Mouse (Mus musculus): ENCODE measurements around the gene Gpc1. TPM values are rescaled to one million over a fixed set of nuclear protein-coding genes. Genes with fewer than 3 reads are reported as not detected.

Gpc1 gene
- total RNA-seq, 1 experiment: 38.0 TPM

DNA sequence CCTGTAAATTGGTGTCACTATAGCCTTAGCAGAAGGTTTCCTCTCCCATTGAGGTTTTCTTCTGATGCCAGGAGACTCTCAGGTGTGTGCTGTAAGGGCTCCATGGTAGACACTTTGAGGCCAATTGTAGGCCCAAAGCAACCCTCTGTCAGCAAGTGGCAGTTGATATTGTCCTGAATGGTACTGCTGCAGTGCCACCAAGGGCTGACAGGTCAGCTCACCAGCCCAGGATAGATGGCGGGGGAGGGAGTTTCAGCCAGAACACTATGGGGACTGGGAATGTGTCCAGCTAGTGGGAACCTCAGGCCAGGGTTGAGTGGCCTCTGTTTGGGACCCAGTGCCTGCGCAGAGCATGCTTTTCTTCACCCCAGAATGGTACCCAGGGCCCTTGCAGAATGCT, 21.0 kb downstream of the Gpc1 start:
- H3K4me3 ChIP-seq (ENCODE audit: insufficient read depth in 1 of 2, low read depth in 1 of 2, low read length in 2 of 2, poor library complexity in 1 of 2, severe bottlenecking in 1 of 2): no peak overlapping the region
- TF ChIP-seq HCFC1 (IDR thresholded peaks at IDR 0.05; ENCODE audit: borderline replicate concordance, insufficient read depth, low read length) (no peak), ZNF384 (IDR thresholded peaks at IDR 0.05; ENCODE audit: low read depth, low read length) (no peak), ZC3H11A (IDR thresholded peaks at IDR 0.05; ENCODE audit: borderline replicate concordance, low read depth, low read length) (no peak), MAFK (IDR thresholded peaks at IDR 0.05; ENCODE audit: insufficient read depth, low read depth, low read length) (no peak), CHD2 (IDR thresholded peaks at IDR 0.05; ENCODE audit: low read depth, low read length) (no peak)
- peaks cover 12% of the 10 kb centered on the region; the same call in 1 of the 2 replicates for H3K36me3 ChIP-seq (ENCODE audit: control insufficient read depth, insufficient read depth, low read length, poor library complexity, severe bottlenecking)
- no peak overlapping the region for H3K27ac ChIP-seq (ENCODE audit: insufficient read depth, low read depth, low read length, poor library complexity, severe bottlenecking)
- no peaks in the 10 kb centered on the region for H3K9me3 ChIP-seq (ENCODE audit: control insufficient read depth, insufficient read depth, low read depth, low read length)
- H3K9ac ChIP-seq (ENCODE audit: insufficient read depth, low read depth, low read length, poor library complexity, severe bottlenecking): no peak overlapping the region
- H3K4me1 ChIP-seq (ENCODE audit: control insufficient read depth in 2 of 2, insufficient read depth in 2 of 2, low read length in 2 of 2, poor library complexity in 1 of 2): peaks cover 0 to 22% of the 10 kb centered on the region in 2 experiments; a peak in 2 of 4 replicates
- in situ Hi-C loops (cut with MboI; ENCODE audit: low sequenced_read_pairs in 2 of 2, unreplicated experiment in 2 of 2): no loop called here
- no peak for DNase-seq (ENCODE audit: low read depth, low spot score)

DNA sequence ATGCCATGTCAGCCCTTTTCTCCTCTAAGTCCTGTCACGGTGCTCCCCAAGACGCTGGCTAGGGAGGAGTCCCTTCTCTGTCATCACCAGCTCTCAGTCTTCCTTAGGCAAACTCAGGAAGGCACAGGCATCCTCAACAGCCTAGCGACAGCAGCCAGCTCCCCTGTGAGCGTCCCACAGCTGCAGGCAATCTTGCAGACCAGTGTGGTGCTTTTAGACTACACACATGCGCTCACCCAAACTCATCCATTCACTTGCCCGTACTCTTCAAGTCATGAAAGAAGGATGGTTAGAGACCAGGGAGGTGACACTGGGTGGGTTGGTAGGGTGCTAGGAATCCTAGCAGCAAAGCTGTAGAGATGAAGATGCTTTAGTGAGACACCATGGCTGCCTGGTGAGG, 30.1 kb downstream of the Gpc1 start:
- Histone ChIP-seq H3K9me3 (ENCODE audit: control insufficient read depth, insufficient read depth, low read depth, low read length) (no peaks in the 10 kb centered on the region), H3K4me3 (ENCODE audit: insufficient read depth in 1 of 2, low read depth in 1 of 2, low read length in 2 of 2, poor library complexity in 1 of 2, severe bottlenecking in 1 of 2) (no peak overlapping the region), H3K27ac (ENCODE audit: insufficient read depth, low read depth, low read length, poor library complexity, severe bottlenecking) (no peak overlapping the region), H3K9ac (ENCODE audit: insufficient read depth, low read depth, low read length, poor library complexity, severe bottlenecking) (no peak overlapping the region), H3K4me1 (ENCODE audit: control insufficient read depth in 2 of 2, insufficient read depth in 2 of 2, low read length in 2 of 2, poor library complexity in 1 of 2) (no peaks in the 10 kb centered on the region), H3K36me3 (ENCODE audit: control insufficient read depth, insufficient read depth, low read length, poor library complexity, severe bottlenecking) (peaks cover 11% of the 10 kb centered on the region; the same call in 1 of the 2 replicates)
- in situ Hi-C loops (cut with MboI; ENCODE audit: low sequenced_read_pairs in 2 of 2, unreplicated experiment in 2 of 2): no loop called here
- TF ChIP-seq HCFC1 (IDR thresholded peaks at IDR 0.05; ENCODE audit: borderline replicate concordance, insufficient read depth, low read length): no peak
- no peak for DNase-seq (ENCODE audit: low read depth, low spot score)

DNA sequence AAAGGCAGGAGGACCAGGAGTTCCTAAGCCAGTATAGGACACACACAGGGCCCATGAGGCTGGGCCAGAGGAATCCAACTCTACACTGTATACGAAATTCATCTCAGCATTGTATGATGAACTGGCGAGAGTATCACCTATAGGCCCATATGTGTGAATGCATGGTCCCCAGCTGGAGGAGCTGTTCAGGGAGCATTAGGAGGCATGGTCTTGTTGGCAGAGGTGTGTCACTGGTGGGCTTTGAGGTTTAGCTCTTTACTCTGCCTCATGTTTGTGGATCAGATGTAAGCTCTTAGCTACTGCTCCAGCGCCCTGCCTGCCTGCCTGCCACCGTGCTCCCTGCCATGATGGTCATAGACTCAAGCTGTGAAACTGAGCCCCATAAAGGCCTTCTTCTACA, 31.8 kb downstream of the Gpc1 start:
- Histone ChIP-seq H3K4me1 (ENCODE audit: control insufficient read depth in 2 of 2, insufficient read depth in 2 of 2, low read length in 2 of 2, poor library complexity in 1 of 2) (no peaks in the 10 kb centered on the region), H3K36me3 (ENCODE audit: control insufficient read depth, insufficient read depth, low read length, poor library complexity, severe bottlenecking) (peaks cover 4% of the 10 kb centered on the region; the same call in 1 of the 2 replicates), H3K9ac (ENCODE audit: insufficient read depth, low read depth, low read length, poor library complexity, severe bottlenecking) (no peak overlapping the region), H3K27ac (ENCODE audit: insufficient read depth, low read depth, low read length, poor library complexity, severe bottlenecking) (no peak overlapping the region), H3K4me3 (ENCODE audit: insufficient read depth in 1 of 2, low read depth in 1 of 2, low read length in 2 of 2, poor library complexity in 1 of 2, severe bottlenecking in 1 of 2) (no peak overlapping the region), H3K9me3 (ENCODE audit: control insufficient read depth, insufficient read depth, low read depth, low read length) (no peaks in the 10 kb centered on the region)
- TF ChIP-seq CHD2 (IDR thresholded peaks at IDR 0.05; ENCODE audit: low read depth, low read length) (no peak), HCFC1 (IDR thresholded peaks at IDR 0.05; ENCODE audit: borderline replicate concordance, insufficient read depth, low read length) (no peak), MAFK (IDR thresholded peaks at IDR 0.05; ENCODE audit: insufficient read depth, low read depth, low read length) (no peak), ZC3H11A (IDR thresholded peaks at IDR 0.05; ENCODE audit: borderline replicate concordance, low read depth, low read length) (no peak), ZNF384 (IDR thresholded peaks at IDR 0.05; ENCODE audit: low read depth, low read length) (no peak)
- in situ Hi-C loops (cut with MboI; ENCODE audit: low sequenced_read_pairs in 2 of 2, unreplicated experiment in 2 of 2): no loop called here
- no peak for DNase-seq (ENCODE audit: low read depth, low spot score)

DNA sequence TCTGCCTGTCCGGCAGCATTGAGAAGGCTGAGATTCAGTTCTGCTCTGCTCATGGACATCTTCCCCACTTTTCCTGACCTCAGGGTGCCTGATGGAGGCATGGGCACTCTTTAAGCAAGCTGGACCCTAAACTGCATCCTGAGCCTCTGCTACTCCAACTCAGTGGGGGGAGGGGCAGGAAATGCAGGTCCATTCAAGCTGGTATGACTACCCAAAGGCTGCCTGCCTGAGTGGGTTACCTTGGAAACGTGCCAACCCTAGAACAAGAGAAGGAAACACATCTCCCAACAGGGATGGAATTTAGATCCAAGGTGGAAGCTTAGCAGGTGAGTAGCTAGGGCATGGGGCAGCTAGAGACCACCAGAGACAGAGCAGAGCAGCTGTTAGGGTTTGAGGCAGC, 34.7 kb downstream of the Gpc1 start:
- H3K4me1 ChIP-seq (ENCODE audit: control insufficient read depth in 2 of 2, insufficient read depth in 2 of 2, low read length in 2 of 2, poor library complexity in 1 of 2): no peaks in the 10 kb centered on the region
- no peaks in the 10 kb centered on the region for H3K36me3 ChIP-seq (ENCODE audit: control insufficient read depth, insufficient read depth, low read length, poor library complexity, severe bottlenecking)
- no peak overlapping the region for H3K4me3 ChIP-seq (ENCODE audit: insufficient read depth in 1 of 2, low read depth in 1 of 2, low read length in 2 of 2, poor library complexity in 1 of 2, severe bottlenecking in 1 of 2)
- H3K27ac ChIP-seq (ENCODE audit: insufficient read depth, low read depth, low read length, poor library complexity, severe bottlenecking): no peak overlapping the region
- in situ Hi-C loops (cut with MboI; ENCODE audit: low sequenced_read_pairs in 2 of 2, unreplicated experiment in 2 of 2): no loop called here
- H3K9ac ChIP-seq (ENCODE audit: insufficient read depth, low read depth, low read length, poor library complexity, severe bottlenecking): no peak overlapping the region
- no peaks in the 10 kb centered on the region for H3K9me3 ChIP-seq (ENCODE audit: control insufficient read depth, insufficient read depth, low read depth, low read length)
- no peak for DNase-seq (ENCODE audit: low read depth, low spot score)
- TF ChIP-seq CHD2 (IDR thresholded peaks at IDR 0.05; ENCODE audit: low read depth, low read length): no peak
- TF ChIP-seq ZNF384 (IDR thresholded peaks at IDR 0.05; ENCODE audit: low read depth, low read length): no peak
- no peak for TF ChIP-seq HCFC1 (IDR thresholded peaks at IDR 0.05; ENCODE audit: borderline replicate concordance, insufficient read depth, low read length)
- no peak for TF ChIP-seq MAFK (IDR thresholded peaks at IDR 0.05; ENCODE audit: insufficient read depth, low read depth, low read length)
- no peak for TF ChIP-seq ZC3H11A (IDR thresholded peaks at IDR 0.05; ENCODE audit: borderline replicate concordance, low read depth, low read length)

DNA sequence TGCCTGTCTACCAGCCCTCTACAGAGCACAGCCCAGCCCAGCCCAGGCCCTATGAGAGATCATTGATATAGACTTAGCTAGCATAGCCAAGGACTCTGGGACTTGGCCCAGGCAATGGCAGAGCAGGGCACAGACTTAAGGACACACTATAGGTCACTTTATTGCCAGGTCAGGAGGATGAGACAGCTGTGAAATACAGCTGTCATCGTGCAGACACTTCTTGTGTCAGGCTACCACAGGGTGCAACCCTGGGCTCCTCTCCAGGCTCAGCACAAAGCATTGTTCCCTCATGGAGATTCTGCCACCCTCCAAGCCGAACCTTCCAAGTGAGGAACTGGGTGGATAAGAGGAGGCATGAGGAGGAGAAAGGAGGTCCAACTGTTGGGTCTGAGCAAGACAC, 38.5 kb downstream of the Gpc1 start:
- no peaks in the 10 kb centered on the region for H3K4me1 ChIP-seq (ENCODE audit: control insufficient read depth in 2 of 2, insufficient read depth in 2 of 2, low read length in 2 of 2, poor library complexity in 1 of 2)
- H3K9ac ChIP-seq (ENCODE audit: insufficient read depth, low read depth, low read length, poor library complexity, severe bottlenecking): no peak overlapping the region
- no peak for TF ChIP-seq ZNF384 (IDR thresholded peaks at IDR 0.05; ENCODE audit: low read depth, low read length)
- no peak for TF ChIP-seq HCFC1 (IDR thresholded peaks at IDR 0.05; ENCODE audit: borderline replicate concordance, insufficient read depth, low read length)
- TF ChIP-seq MAFK (IDR thresholded peaks at IDR 0.05; ENCODE audit: insufficient read depth, low read depth, low read length): no peak
- TF ChIP-seq CHD2 (IDR thresholded peaks at IDR 0.05; ENCODE audit: low read depth, low read length): no peak
- TF ChIP-seq ZC3H11A (IDR thresholded peaks at IDR 0.05; ENCODE audit: borderline replicate concordance, low read depth, low read length): no peak
- H3K9me3 ChIP-seq (ENCODE audit: control insufficient read depth, insufficient read depth, low read depth, low read length): no peaks in the 10 kb centered on the region
- H3K4me3 ChIP-seq (ENCODE audit: insufficient read depth in 1 of 2, low read depth in 1 of 2, low read length in 2 of 2, poor library complexity in 1 of 2, severe bottlenecking in 1 of 2): no peak overlapping the region
- H3K36me3 ChIP-seq (ENCODE audit: control insufficient read depth, insufficient read depth, low read length, poor library complexity, severe bottlenecking): no peaks in the 10 kb centered on the region
- DNase-seq (ENCODE audit: low read depth, low spot score): no peak
- in situ Hi-C loops (cut with MboI; ENCODE audit: low sequenced_read_pairs in 2 of 2, unreplicated experiment in 2 of 2): no loop called here
- no peak overlapping the region for H3K27ac ChIP-seq (ENCODE audit: insufficient read depth, low read depth, low read length, poor library complexity, severe bottlenecking)
